Mouse (Mus musculus): ENCODE measurements around the gene BC003965. TPM values are rescaled to one million over a fixed set of nuclear protein-coding genes. Genes with fewer than 3 reads are reported as not detected.

The BC003965 gene
- polyA plus RNA-seq, 1 experiment = 13.6 TPM

DNA sequence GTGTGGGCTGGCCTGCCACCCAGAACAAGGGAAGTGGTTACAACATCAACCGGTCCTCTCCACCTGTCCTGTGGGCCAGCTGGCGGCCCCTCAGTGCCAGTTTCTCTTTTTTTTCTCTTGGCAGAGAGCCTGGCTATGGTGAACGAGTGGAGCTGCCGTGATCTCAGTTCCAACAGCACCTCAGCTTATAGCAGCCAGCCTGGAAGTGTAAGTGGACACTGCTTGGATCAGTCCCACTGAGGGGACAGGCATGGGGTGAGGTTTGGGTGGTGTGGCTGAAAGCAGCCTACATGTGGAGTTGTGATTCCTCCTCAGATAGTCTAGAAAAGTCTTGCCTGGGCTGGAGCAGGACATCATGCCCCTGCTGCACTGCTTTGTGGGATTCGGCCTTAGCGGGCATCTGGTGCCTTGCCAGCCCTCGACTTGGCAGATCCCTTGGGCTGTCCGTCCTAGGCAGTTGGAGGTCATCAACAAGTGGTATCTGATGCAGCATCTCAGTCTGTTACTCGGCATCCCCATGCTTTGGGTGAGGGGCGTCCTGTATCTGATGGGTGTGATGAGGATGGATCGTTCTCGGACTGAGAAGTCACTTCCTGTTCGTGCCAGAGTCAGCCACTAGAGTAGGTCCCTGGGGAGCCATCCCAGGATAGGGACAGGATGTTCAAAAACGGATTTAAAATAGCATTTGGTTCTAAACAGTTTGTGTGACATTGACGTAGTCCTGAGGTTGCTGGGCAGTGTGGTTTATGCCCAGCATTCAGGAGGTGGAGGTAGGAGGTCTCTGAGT lies 26.5 kb downstream of the BC003965 start:
- H3K4me3 ChIP-seq (ENCODE audit: low read depth, low read length) = no peak overlapping the region
- H3K27me3 ChIP-seq (ENCODE audit: control insufficient read depth, insufficient read depth, low read length, poor library complexity, severe bottlenecking) = no peaks in the 10 kb centered on the region
- H3K9ac ChIP-seq (ENCODE audit: low read depth, poor library complexity, severe bottlenecking) = no peak overlapping the region
- H3K27ac ChIP-seq (ENCODE audit: insufficient read depth, low read length) = no peak overlapping the region
- no peaks in the 10 kb centered on the region for H3K9me3 ChIP-seq (replicated peaks; ENCODE audit: control insufficient read depth, insufficient read depth, low read length, poor library complexity, severe bottlenecking)
- H3K4me1 ChIP-seq (ENCODE audit: control insufficient read depth, insufficient read depth, low read length) = no peaks in the 10 kb centered on the region
- TF ChIP-seq POLR2A (IDR thresholded peaks at IDR 0.05; ENCODE audit: insufficient read depth, low read length) = no peak
- no peak for TF ChIP-seq CTCF (IDR thresholded peaks at IDR 0.05; ENCODE audit: low read depth, low read length)
- TF ChIP-seq EP300 (IDR thresholded peaks at IDR 0.05; ENCODE audit: insufficient read depth, low read depth, low read length) = no peak
- H3K36me3 ChIP-seq (ENCODE audit: control insufficient read depth, insufficient read depth, low read length, poor library complexity, severe bottlenecking) = peaks cover 16% of the 10 kb centered on the region

GRCm38 (mm10) chr17:25211705-25212104 lies 27.4 kb downstream of the BC003965 start:
- no peak overlapping the region for H3K4me3 ChIP-seq (ENCODE audit: low read depth, low read length)
- H3K4me1 ChIP-seq (ENCODE audit: control insufficient read depth, insufficient read depth, low read length) = no peaks in the 10 kb centered on the region
- H3K9me3 ChIP-seq (replicated peaks; ENCODE audit: control insufficient read depth, insufficient read depth, low read length, poor library complexity, severe bottlenecking) = no peaks in the 10 kb centered on the region
- no peak overlapping the region for H3K9ac ChIP-seq (ENCODE audit: low read depth, poor library complexity, severe bottlenecking)
- H3K27me3 ChIP-seq (ENCODE audit: control insufficient read depth, insufficient read depth, low read length, poor library complexity, severe bottlenecking) = no peaks in the 10 kb centered on the region
- peaks cover 16% of the 10 kb centered on the region for H3K36me3 ChIP-seq (ENCODE audit: control insufficient read depth, insufficient read depth, low read length, poor library complexity, severe bottlenecking)
- no peak overlapping the region for H3K27ac ChIP-seq (ENCODE audit: insufficient read depth, low read length)
- TF ChIP-seq CTCF (IDR thresholded peaks at IDR 0.05; ENCODE audit: low read depth, low read length) = no peak
- TF ChIP-seq POLR2A (IDR thresholded peaks at IDR 0.05; ENCODE audit: insufficient read depth, low read length) = no peak

- TF ChIP-seq EP300 (IDR thresholded peaks at IDR 0.05; ENCODE audit: insufficient read depth, low read depth, low read length) (no peak), POLR2A (IDR thresholded peaks at IDR 0.05; ENCODE audit: insufficient read depth, low read length) (no peak), CTCF (IDR thresholded peaks at IDR 0.05; ENCODE audit: low read depth, low read length) (no peak)
- peaks cover 10% of the 10 kb centered on the region for H3K36me3 ChIP-seq (ENCODE audit: control insufficient read depth, insufficient read depth, low read length, poor library complexity, severe bottlenecking)
- no peak overlapping the region for H3K27ac ChIP-seq (ENCODE audit: insufficient read depth, low read length)
- H3K9ac ChIP-seq (ENCODE audit: low read depth, poor library complexity, severe bottlenecking) = no peak overlapping the region
- no peaks in the 10 kb centered on the region for H3K27me3 ChIP-seq (ENCODE audit: control insufficient read depth, insufficient read depth, low read length, poor library complexity, severe bottlenecking)
- no peaks in the 10 kb centered on the region for H3K4me1 ChIP-seq (ENCODE audit: control insufficient read depth, insufficient read depth, low read length)
- H3K9me3 ChIP-seq (replicated peaks; ENCODE audit: control insufficient read depth, insufficient read depth, low read length, poor library complexity, severe bottlenecking) = no peaks in the 10 kb centered on the region
- H3K4me3 ChIP-seq (ENCODE audit: low read depth, low read length) = no peak overlapping the region
These were observed 31.1 kb downstream of the BC003965 start for GRCm38 (mm10) chr17:25215431-25215830.

DNA sequence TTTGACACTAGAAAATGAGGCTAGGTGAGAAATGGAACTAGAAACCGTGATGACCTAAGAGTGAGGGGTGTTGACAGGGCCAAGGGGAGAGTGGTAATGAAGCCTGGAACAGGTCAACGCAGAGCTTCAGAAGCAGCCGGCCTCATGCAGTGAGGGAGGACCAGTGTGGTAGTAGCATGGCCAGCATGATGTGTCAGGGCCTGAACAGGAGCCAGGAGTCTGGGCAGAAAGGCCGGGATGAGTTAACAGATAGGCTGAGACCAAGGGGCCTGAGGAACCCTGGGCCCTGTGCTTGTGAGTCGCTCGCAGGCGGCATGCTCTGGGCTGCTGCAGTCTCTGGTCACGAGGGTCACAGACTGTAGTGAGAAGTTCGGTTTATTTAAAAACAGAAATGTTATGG lies 34.6 kb downstream of the BC003965 start:
- TF ChIP-seq EP300 (IDR thresholded peaks at IDR 0.05; ENCODE audit: insufficient read depth, low read depth, low read length) (no peak), CTCF (IDR thresholded peaks at IDR 0.05; ENCODE audit: low read depth, low read length) (no peak), POLR2A (IDR thresholded peaks at IDR 0.05; ENCODE audit: insufficient read depth, low read length) (no peak)
- Histone ChIP-seq H3K27ac (ENCODE audit: insufficient read depth, low read length) (no peak overlapping the region), H3K36me3 (ENCODE audit: control insufficient read depth, insufficient read depth, low read length, poor library complexity, severe bottlenecking) (0 out of 2 replicates have a peak, but pooled peaks cover 2% of the 10 kb centered on the region), H3K27me3 (ENCODE audit: control insufficient read depth, insufficient read depth, low read length, poor library complexity, severe bottlenecking) (no peaks in the 10 kb centered on the region), H3K4me1 (ENCODE audit: control insufficient read depth, insufficient read depth, low read length) (peaks cover 2% of the 10 kb centered on the region), H3K4me3 (ENCODE audit: low read depth, low read length) (no peak overlapping the region), H3K9me3 (replicated peaks; ENCODE audit: control insufficient read depth, insufficient read depth, low read length, poor library complexity, severe bottlenecking) (no peaks in the 10 kb centered on the region), H3K9ac (ENCODE audit: low read depth, poor library complexity, severe bottlenecking) (no peak overlapping the region)

- no peak overlapping the region for H3K9ac ChIP-seq (ENCODE audit: low read depth, poor library complexity, severe bottlenecking)
- H3K27ac ChIP-seq (ENCODE audit: insufficient read depth, low read length) = no peak overlapping the region
- no peaks in the 10 kb centered on the region for H3K27me3 ChIP-seq (ENCODE audit: control insufficient read depth, insufficient read depth, low read length, poor library complexity, severe bottlenecking)
- peaks cover 2% of the 10 kb centered on the region for H3K4me1 ChIP-seq (ENCODE audit: control insufficient read depth, insufficient read depth, low read length)
- no peaks in the 10 kb centered on the region for H3K9me3 ChIP-seq (replicated peaks; ENCODE audit: control insufficient read depth, insufficient read depth, low read length, poor library complexity, severe bottlenecking)
- no peak for TF ChIP-seq CTCF (IDR thresholded peaks at IDR 0.05; ENCODE audit: low read depth, low read length)
- TF ChIP-seq POLR2A (IDR thresholded peaks at IDR 0.05; ENCODE audit: insufficient read depth, low read length) = no peak
- TF ChIP-seq EP300 (IDR thresholded peaks at IDR 0.05; ENCODE audit: insufficient read depth, low read depth, low read length) = no peak
- no peaks in the 10 kb centered on the region for H3K36me3 ChIP-seq (ENCODE audit: control insufficient read depth, insufficient read depth, low read length, poor library complexity, severe bottlenecking)
- no peak overlapping the region for H3K4me3 ChIP-seq (ENCODE audit: low read depth, low read length)
These were observed 35.3 kb downstream of the BC003965 start for GRCm38 (mm10) chr17:25219492-25220295.

- Histone ChIP-seq H3K9ac (ENCODE audit: low read depth, poor library complexity, severe bottlenecking) (no peak overlapping the region), H3K9me3 (replicated peaks; ENCODE audit: control insufficient read depth, insufficient read depth, low read length, poor library complexity, severe bottlenecking) (no peaks in the 10 kb centered on the region), H3K27ac (ENCODE audit: insufficient read depth, low read length) (no peak overlapping the region), H3K4me3 (ENCODE audit: low read depth, low read length) (no peak overlapping the region), H3K27me3 (ENCODE audit: control insufficient read depth, insufficient read depth, low read length, poor library complexity, severe bottlenecking) (no peaks in the 10 kb centered on the region), H3K4me1 (ENCODE audit: control insufficient read depth, insufficient read depth, low read length) (peaks cover 2% of the 10 kb centered on the region), H3K36me3 (ENCODE audit: control insufficient read depth, insufficient read depth, low read length, poor library complexity, severe bottlenecking) (no peaks in the 10 kb centered on the region)
- TF ChIP-seq EP300 (IDR thresholded peaks at IDR 0.05; ENCODE audit: insufficient read depth, low read depth, low read length) (no peak), CTCF (IDR thresholded peaks at IDR 0.05; ENCODE audit: low read depth, low read length) (no peak), POLR2A (IDR thresholded peaks at IDR 0.05; ENCODE audit: insufficient read depth, low read length) (no peak)
These were observed 36.4 kb downstream of the BC003965 start for GRCm38 (mm10) chr17:25220746-25221145.

Data from ES-Bruce4 (cell line).